Comparison of ENCODE assay signal across 7 mouse cellular contexts in genomic region chr9:64172145-64172815, GRCm38 (mm10). TPM values are rescaled to one million over a fixed set of nuclear protein-coding genes. Genes with fewer than 3 reads are reported as not detected.
DNase-seq lines count a peak whose midpoint lies in the region; ATAC-seq and TF ChIP-seq lines count a peak whose summit lies in the region.

No protein-coding gene starts in this region.

- H3K4me3 ChIP-seq in neural tube, embryonic 11.5 days (ENCODE audit: low read depth, low read length): peak overlapping the region; percentile 68
- peak overlapping the region; percentile 97 for H3K4me3 ChIP-seq in liver, embryonic 11.5 days (ENCODE audit: low read depth, low read length)
- peak overlapping the region; percentile 85 for H3K4me3 ChIP-seq in stomach, postnatal 0 days (ENCODE audit: low read depth, low read length)

- H3K27me3 ChIP-seq in neural tube, embryonic 11.5 days (ENCODE audit: control insufficient read depth, insufficient read depth, low read length): no peaks in the 10 kb centered on the region
- H3K27me3 ChIP-seq in liver, embryonic 11.5 days (replicated peaks; ENCODE audit: control insufficient read depth, insufficient read depth, low read length): no peaks in the 10 kb centered on the region
- no peaks in the 10 kb centered on the region for H3K27me3 ChIP-seq in stomach, postnatal 0 days (ENCODE audit: control insufficient read depth, insufficient read depth, low read length)

- peak overlapping the region; percentile 46 for H3K4me2 ChIP-seq in neural tube, embryonic 11.5 days (ENCODE audit: low read depth)
- H3K4me2 ChIP-seq in liver, embryonic 11.5 days: peak overlapping the region; percentile 70
- peak overlapping the region; percentile 80 for H3K4me2 ChIP-seq in stomach, postnatal 0 days (replicated peaks; ENCODE audit: low read depth)

- H3K9ac ChIP-seq in neural tube, embryonic 11.5 days (ENCODE audit: low read length): peak overlapping the region; percentile 97
- peak overlapping the region; percentile 96 for H3K9ac ChIP-seq in liver, embryonic 11.5 days (ENCODE audit: low read depth, low read length)
- H3K9ac ChIP-seq in stomach, postnatal 0 days (ENCODE audit: low read length): peak overlapping the region; percentile 90

- 3% methylated on average over 18 of the region's 18 CpGs for WGBS in neural tube, embryonic 11.5 days
- WGBS in liver, embryonic 11.5 days: 2% methylated on average over 18 of the region's 18 CpGs
- 2% methylated on average over 18 of the region's 18 CpGs for WGBS in stomach, postnatal 0 days

- peak overlapping the region; percentile 61 for H3K27ac ChIP-seq in neural tube, embryonic 11.5 days (ENCODE audit: low read depth, low read length)
- H3K27ac ChIP-seq in liver, embryonic 11.5 days (ENCODE audit: low read depth, low read length): peak overlapping the region; percentile 90
- peak overlapping the region; percentile 86 for H3K27ac ChIP-seq in stomach, postnatal 0 days (replicated peaks)

- no peaks in the 10 kb centered on the region for H3K9me3 ChIP-seq in neural tube, embryonic 11.5 days (ENCODE audit: control insufficient read depth, low read length)
- no peaks in the 10 kb centered on the region for H3K9me3 ChIP-seq in liver, embryonic 11.5 days (ENCODE audit: control insufficient read depth, low read length)
- H3K9me3 ChIP-seq in stomach, postnatal 0 days (ENCODE audit: control insufficient read depth, low read length): no peaks in the 10 kb centered on the region

- TF ChIP-seq CTCF in stomach, postnatal 0 days (IDR thresholded peaks at IDR 0.05; ENCODE audit: low read depth): peak; percentile 15; the same call in 1 of the 2 replicates

- H3K4me1 ChIP-seq in neural tube, embryonic 11.5 days (ENCODE audit: control insufficient read depth, insufficient read depth, low read length): no peaks in the 10 kb centered on the region
- H3K4me1 ChIP-seq in liver, embryonic 11.5 days (replicated peaks; ENCODE audit: control insufficient read depth, insufficient read depth, low read length): peaks cover 14% of the 10 kb centered on the region; the same call in 1 of the 2 replicates
- H3K4me1 ChIP-seq in stomach, postnatal 0 days (replicated peaks; ENCODE audit: control insufficient read depth, insufficient read depth): 0 out of 2 replicates have a peak, but pooled peaks cover 3% of the 10 kb centered on the region

- peaks cover 3% of the 10 kb centered on the region for H3K36me3 ChIP-seq in neural tube, embryonic 11.5 days (ENCODE audit: control insufficient read depth, insufficient read depth, low read length)
- peaks cover 27% of the 10 kb centered on the region for H3K36me3 ChIP-seq in liver, embryonic 11.5 days (ENCODE audit: control insufficient read depth, insufficient read depth, low read length)
- peaks cover 15% of the 10 kb centered on the region for H3K36me3 ChIP-seq in stomach, postnatal 0 days (ENCODE audit: control insufficient read depth, insufficient read depth, low read length)

- no peak for TF ChIP-seq EP300 in stomach, postnatal 0 days (optimal IDR thresholded peaks at IDR 0.05)

- DNase-seq in neural tube, embryonic 11.5 days (ENCODE audit: low spot score): no peak
- no peak for DNase-seq in neural tube, embryonic 10.5 days (ENCODE audit: extremely low spot score, low spot score)
- peak; percentile 86 for DNase-seq in liver, embryonic 11.5 days (ENCODE audit: low spot score)
- DNase-seq in stomach, postnatal 0 days (ENCODE audit: low spot score): no peak
- DNase-seq in thymus, postnatal 4 days: no peak
- DNase-seq in kidney, adult 11 months: no peak

- no peak for ATAC-seq in neural tube, embryonic 11.5 days (ENCODE audit: insufficient read depth, low FRiP score, low TSS enrichment)
- peak; percentile 71 for ATAC-seq in erythroid progenitor cell, adult 5-6 weeks (replicated peaks; ENCODE audit: low FRiP score, poor library complexity, severe bottlenecking)
- ATAC-seq in liver, embryonic 11.5 days (replicated peaks; ENCODE audit: low FRiP score): peak; percentile 11; the same call in 1 of the 2 replicates
- peak; percentile 54; the same call in 1 of the 2 replicates for ATAC-seq in stomach, postnatal 0 days (ENCODE audit: low FRiP score, low TSS enrichment)

RNA-seq across cellular contexts. Expression of gene Zwilch, which starts 0.6 kb away (rescaled TPM):
- polyA plus RNA-seq in neural tube, embryonic 11.5 days (2014; fragmentation: Nextera tagmentation; extraction: Ambion mirVana): 22.2 and 24.0 TPM in 2 replicates
- 90.5 and 94.3 TPM in 2 replicates for total RNA-seq in erythroid progenitor cell, adult 5-6 weeks (2015; ENCODE audit: low replicate concordance)
- total RNA-seq in erythroid progenitor cell, adult 5-6 weeks (2017; ENCODE audit: low replicate concordance): 234 and 281 TPM in 2 replicates
- polyA plus RNA-seq in liver, embryonic 11.5 days (2014; fragmentation: Nextera tagmentation; extraction: Ambion mirVana): 45.5 and 47.1 TPM in 2 replicates
- 3.2 and 4.1 TPM in 2 replicates for polyA plus RNA-seq in stomach, postnatal 0 days (2015; fragmentation: Nextera tagmentation; extraction: Ambion mirVana)

RNA-seq across cellular contexts. Expression of gene Rpl4, which starts 0.9 kb away (rescaled TPM):
- polyA plus RNA-seq in neural tube, embryonic 11.5 days (2014; fragmentation: Nextera tagmentation; extraction: Ambion mirVana): 1,092 and 1,168 TPM in 2 replicates
- total RNA-seq in erythroid progenitor cell, adult 5-6 weeks (2015; ENCODE audit: low replicate concordance): 955 and 1,003 TPM in 2 replicates
- total RNA-seq in erythroid progenitor cell, adult 5-6 weeks (2017; ENCODE audit: low replicate concordance): 556 and 679 TPM in 2 replicates
- 1,747 and 1,789 TPM in 2 replicates for polyA plus RNA-seq in liver, embryonic 11.5 days (2014; fragmentation: Nextera tagmentation; extraction: Ambion mirVana)
- 902 and 907 TPM in 2 replicates for polyA plus RNA-seq in stomach, postnatal 0 days (2015; fragmentation: Nextera tagmentation; extraction: Ambion mirVana)

RNA-seq across cellular contexts. Expression of gene Snapc5, which starts 6.8 kb away (rescaled TPM):
- polyA plus RNA-seq in neural tube, embryonic 11.5 days (2014; fragmentation: Nextera tagmentation; extraction: Ambion mirVana): 28.4 and 31.7 TPM in 2 replicates
- 7.9 and 20.5 TPM in 2 replicates for total RNA-seq in erythroid progenitor cell, adult 5-6 weeks (2015; ENCODE audit: low replicate concordance)
- total RNA-seq in erythroid progenitor cell, adult 5-6 weeks (2017; ENCODE audit: low replicate concordance): 10.8 and 15.1 TPM in 2 replicates
- 24.3 and 25.1 TPM in 2 replicates for polyA plus RNA-seq in liver, embryonic 11.5 days (2014; fragmentation: Nextera tagmentation; extraction: Ambion mirVana)
- 31.8 and 34.4 TPM in 2 replicates for polyA plus RNA-seq in stomach, postnatal 0 days (2015; fragmentation: Nextera tagmentation; extraction: Ambion mirVana)

RNA-seq across cellular contexts. Expression of gene Lctl, which starts 55.3 kb away (rescaled TPM):
- polyA plus RNA-seq in neural tube, embryonic 11.5 days (2014; fragmentation: Nextera tagmentation; extraction: Ambion mirVana): not detected in 2 replicates
- not detected in 2 replicates for total RNA-seq in erythroid progenitor cell, adult 5-6 weeks (2015; ENCODE audit: low replicate concordance)
- total RNA-seq in erythroid progenitor cell, adult 5-6 weeks (2017; ENCODE audit: low replicate concordance): not detected in 2 replicates
- polyA plus RNA-seq in liver, embryonic 11.5 days (2014; fragmentation: Nextera tagmentation; extraction: Ambion mirVana): not detected in 2 replicates
- 0.13 and 0.17 TPM in 2 replicates for polyA plus RNA-seq in stomach, postnatal 0 days (2015; fragmentation: Nextera tagmentation; extraction: Ambion mirVana)
